Mouse (Mus musculus) MEL (cell line): ENCODE results near the gene Fkrp.

Experiments
- CTCF ChIP-seq, 3 experiments: IDR thresholded peaks in 2 of 3; conservative IDR thresholded peaks in 1 of 3; 2 replicates each; pipeline ENCODE4 v1.5.1; 2011 to 2012; ENCODE audit warnings: low read length in 3 of 3, low read depth in 2 of 3, mild to moderate bottlenecking in 2 of 3, improper control_type of control experiment in 1 of 3, inconsistent platforms in 1 of 3, mixed read lengths in 1 of 3, moderate library complexity in 1 of 3; ENCODE audit not compliant: control insufficient read depth in 1 of 3, insufficient read depth in 1 of 3, poor library complexity in 1 of 3, severe bottlenecking in 1 of 3
- EP300 ChIP-seq, 2 experiments: IDR thresholded peaks; 2 replicates each; pipeline ENCODE4 v1.6.1; 2011; ENCODE audit warnings: improper control_type of control experiment in 2 of 2, low read length in 2 of 2, low read depth in 1 of 2, mild to moderate bottlenecking in 1 of 2
- ETS1 ChIP-seq: IDR thresholded peaks from 2 replicates; pipeline ENCODE4 v1.6.1; 2012; ENCODE audit warnings: low read depth, mild to moderate bottlenecking, inconsistent platforms, low read length, improper control_type of control experiment, moderate library complexity
- GATA1 ChIP-seq: IDR thresholded peaks from 2 replicates; pipeline ENCODE4 v1.6.1; 2011; ENCODE audit warnings: low read depth, low read length, improper control_type of control experiment
- POLR2A ChIP-seq, 2 experiments: IDR thresholded peaks; 2 replicates each; pipeline ENCODE4 v1.6.1; 2011 to 2012; ENCODE audit warnings: low read length in 2 of 2, mild to moderate bottlenecking in 2 of 2, control low read depth in 1 of 2, improper control_type of control experiment in 1 of 2, low read depth in 1 of 2, moderate library complexity in 1 of 2; ENCODE audit not compliant: control insufficient read depth in 1 of 2, insufficient read depth in 1 of 2, poor library complexity in 1 of 2
- POLR2AphosphoS5 ChIP-seq: IDR thresholded peaks from 2 replicates; pipeline ENCODE4 v1.6.1; 2012; ENCODE audit warnings: low read depth, borderline replicate concordance, mild to moderate bottlenecking, inconsistent platforms, low read length, moderate library complexity, mixed read lengths
- USF1 ChIP-seq: IDR thresholded peaks from 2 replicates; pipeline ENCODE4 v1.6.1; 2014; ENCODE audit warnings: low read depth, mild to moderate bottlenecking, inconsistent platforms, low read length, improper control_type of control experiment, moderate library complexity
- ZC3H11A ChIP-seq: IDR thresholded peaks from 2 replicates; pipeline ENCODE4 v1.6.1; 2012; ENCODE audit warnings: low read depth, mild to moderate bottlenecking, inconsistent platforms, low read length, improper control_type of control experiment
- ZMIZ1 ChIP-seq: IDR thresholded peaks from 2 replicates; pipeline ENCODE4 v1.6.1; 2012; ENCODE audit warnings: low read depth, mild to moderate bottlenecking, inconsistent platforms, low read length, improper control_type of control experiment, moderate library complexity

- TF ChIP-seq ETS1 (no peak), ZMIZ1 (no peak), CTCF (IDR thresholded peaks at IDR 0.05 in 2 of 3, conservative IDR thresholded peaks at IDR 0.05 in 1 of 3; ENCODE audit: control insufficient read depth in 1 of 3, insufficient read depth in 1 of 3, low read depth in 2 of 3, low read length in 3 of 3, poor library complexity in 1 of 3, severe bottlenecking in 1 of 3) (no peak), POLR2A (IDR thresholded peaks at IDR 0.05; ENCODE audit: control insufficient read depth in 1 of 2, insufficient read depth in 1 of 2, low read depth in 1 of 2, low read length in 2 of 2, poor library complexity in 1 of 2) (no peak), ZC3H11A (no peak), EP300 (IDR thresholded peaks at IDR 0.05; ENCODE audit: low read depth in 1 of 2, low read length in 2 of 2) (no peak), POLR2AphosphoS5 (no peak), USF1 (no peak), GATA1 (no peak)
Observed at GRCm38 (mm10) chr7:16811649-16812070, 4.9 kb downstream of the Fkrp start.
